Mouse (Mus musculus) A20 (cell line): ENCODE measurements around the gene Rtf2.

Experiments used
- DNase-seq: peaks from one replicate; pipeline ENCODE4 v3.0.0-alpha.2; 2011; ENCODE audit warnings: low read depth, low spot score

Rtf2 gene

GRCm38 (mm10) chr2:172481654-172482385 lies 41.5 kb downstream of the Rtf2 start:
- no peak for DNase-seq

- no peak for DNase-seq
These were observed 43.5 kb downstream of the Rtf2 start for GRCm38 (mm10) chr2:172483766-172484413.

GRCm38 (mm10) chr2:172484696-172485370 lies 44.5 kb downstream of the Rtf2 start:
- DNase-seq, result no peak

- DNase-seq, result no peak
These were observed 56.5 kb downstream of the Rtf2 start for GRCm38 (mm10) chr2:172496736-172497345.

- no peak for DNase-seq
These were observed 58.5 kb downstream of the Rtf2 start for GRCm38 (mm10) chr2:172498823-172499222.

DNA sequence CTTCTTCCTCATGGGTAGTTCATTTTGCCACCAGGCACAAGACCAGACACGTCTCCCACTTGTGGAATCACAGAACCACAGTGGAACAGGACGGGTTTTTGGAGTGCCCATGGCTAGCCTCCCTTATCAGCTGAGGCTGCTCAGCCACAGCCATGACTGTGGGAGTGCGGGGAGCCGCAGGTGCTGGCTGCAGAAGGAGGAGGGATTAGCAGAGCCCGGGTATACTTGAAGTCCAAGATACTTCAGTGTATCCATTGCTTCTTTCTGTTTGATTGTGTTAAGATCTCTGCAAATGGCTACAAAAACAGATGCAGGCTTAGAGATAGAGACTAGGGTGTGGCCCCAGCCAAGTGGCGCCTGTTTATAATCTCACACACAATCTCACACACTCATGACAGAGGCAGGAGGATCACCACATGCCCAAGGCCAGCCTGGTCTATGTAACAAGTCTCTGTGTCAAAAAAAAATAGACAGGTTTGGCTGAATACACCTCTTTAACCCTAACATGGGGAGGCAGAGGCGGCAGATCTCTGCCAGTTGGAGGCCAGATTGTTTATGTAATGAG lies 60.5 kb downstream of the Rtf2 start:
- no peak for DNase-seq

GRCm38 (mm10) chr2:172501341-172501740 lies 61.0 kb downstream of the Rtf2 start:
- peak; percentile 47 for DNase-seq

DNA sequence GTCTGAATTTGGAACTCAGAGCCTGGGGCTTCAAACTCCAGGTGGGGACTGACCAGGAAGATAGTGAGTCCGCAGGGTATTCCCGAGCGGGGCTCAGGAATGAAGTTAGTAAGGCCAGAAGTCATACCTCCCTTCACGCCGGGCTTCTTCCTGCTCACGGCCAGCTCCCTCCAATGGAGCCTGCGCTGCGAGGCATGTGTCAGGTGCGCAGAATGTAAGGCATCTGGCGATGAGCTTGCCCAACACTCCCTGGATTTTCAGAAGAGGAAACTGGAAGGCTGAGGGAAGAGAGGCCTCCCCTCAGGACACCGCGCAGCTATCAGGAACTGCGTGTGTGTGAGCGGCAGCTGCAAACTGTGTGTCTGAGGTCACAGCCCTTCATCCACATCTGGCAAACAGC lies 61.8 kb downstream of the Rtf2 start:
- DNase-seq, result no peak

- DNase-seq, result no peak
These were observed 65.8 kb downstream of the Rtf2 start for GRCm38 (mm10) chr2:172506121-172506520.

DNA sequence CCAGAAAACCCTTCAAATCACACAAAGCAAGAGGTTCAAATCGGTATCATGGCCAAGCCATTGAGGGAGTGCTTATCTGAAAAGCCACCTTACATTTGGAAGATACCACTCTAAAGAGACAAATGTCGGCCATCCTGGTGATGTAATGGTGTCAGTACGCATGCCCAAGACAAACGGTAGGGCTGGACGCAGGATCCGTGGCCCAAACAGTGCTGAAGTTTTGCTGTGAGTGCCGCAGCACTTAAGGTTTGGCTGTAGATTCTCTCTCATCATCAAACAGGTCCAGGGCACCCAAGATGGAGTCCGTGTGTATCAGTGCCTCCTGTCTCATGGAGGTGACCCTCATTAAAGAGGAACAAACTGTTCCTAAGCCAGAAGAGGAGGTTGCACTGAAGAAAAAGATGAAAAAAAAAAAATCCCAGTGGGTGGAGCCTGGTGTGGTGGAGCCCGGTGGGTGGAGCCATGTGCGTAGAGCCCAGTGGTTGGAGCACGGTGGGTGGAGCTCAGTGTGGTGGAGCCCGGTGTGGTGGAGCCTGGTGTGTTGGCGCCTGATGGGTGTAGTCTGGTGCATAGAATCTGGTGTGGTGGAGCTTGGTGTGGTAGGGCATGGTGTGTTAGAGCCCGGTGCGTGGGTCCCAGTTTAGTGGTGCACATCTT lies 69.8 kb downstream of the Rtf2 start:
- no peak for DNase-seq

- DNase-seq, result no peak
These were observed 70.5 kb downstream of the Rtf2 start for GRCm38 (mm10) chr2:172510899-172511298.

DNA sequence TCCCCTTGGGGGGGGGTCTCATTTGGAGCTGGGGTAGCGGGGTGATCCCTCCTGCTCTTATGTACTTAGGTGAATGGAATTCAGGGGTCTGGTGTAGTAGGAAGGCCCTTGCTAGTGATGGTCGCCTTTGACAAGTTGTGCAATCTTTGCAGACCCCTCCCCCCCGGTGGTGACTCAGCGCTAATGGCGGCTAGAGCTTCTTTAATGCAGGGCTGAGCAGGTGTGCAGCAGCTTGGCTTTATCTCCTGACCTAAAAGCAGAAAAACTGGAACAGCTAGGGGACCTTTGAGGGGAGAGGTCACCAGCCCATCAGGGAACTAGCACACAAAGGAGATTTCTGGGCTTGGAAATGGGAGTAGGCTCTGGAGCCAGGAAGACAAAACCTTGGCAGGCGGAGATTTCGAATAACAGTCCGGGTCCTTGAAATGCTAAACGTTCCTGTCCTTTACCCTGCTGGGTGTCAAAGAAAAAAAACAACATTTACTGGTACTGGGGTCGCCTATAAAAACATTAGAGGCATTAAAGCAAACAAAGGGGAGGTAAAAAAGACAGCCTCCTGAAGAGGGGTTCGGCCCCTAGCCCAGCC lies 76.1 kb downstream of the Rtf2 start:
- no peak for DNase-seq
